16 mouse cellular contexts compared by ENCODE assay signal in the genomic region with DNA sequence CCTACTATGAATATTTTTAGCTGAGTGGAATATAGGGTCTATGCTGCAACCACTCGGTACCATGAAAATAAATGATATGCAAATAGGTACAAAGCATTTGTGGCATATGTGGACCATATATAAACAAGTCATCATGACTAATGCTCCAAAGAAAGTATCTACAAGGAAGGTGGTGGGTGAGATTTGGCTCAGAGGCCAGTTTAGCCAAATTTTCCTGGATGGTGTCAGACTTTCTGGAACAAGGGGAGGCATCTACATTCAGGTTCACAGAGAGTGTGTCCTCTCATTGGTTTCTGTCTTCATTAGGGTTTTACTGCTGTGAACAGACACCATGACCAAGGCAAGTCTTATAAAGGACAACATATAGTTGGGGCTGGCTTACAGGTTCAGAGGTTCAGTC.
"Had no signal": no experiment of that assay in that cellular context is flagged by ENCODE, and none has a peak within 500 bp of the region (broad histone marks: within the 10 kb centered on the region; RNA-seq: fewer than 3 reads in every experiment).

No protein-coding gene starts in this region.

- H3K27ac ChIP-seq: neural tube, embryonic 13.5 days; neural tube, embryonic 15.5 days; stomach, embryonic 15.5 days; stomach, postnatal 0 days had no signal

- H3K4me3 ChIP-seq: neural tube, embryonic 13.5 days; neural tube, embryonic 15.5 days; stomach, embryonic 15.5 days had no signal

- DNase-seq: retina, postnatal 1 day; right cerebral cortex, adult 18-20 months; right cerebral cortex, postnatal 14 days; right cerebral cortex, postnatal 25 days; right cerebral cortex, postnatal 4 days; spleen, adult 18-20 months; thymus, adult 18-20 months; thymus, adult 2 months; thymus, postnatal 14 days; thymus, postnatal 25 days; thymus, postnatal 36 days; thymus, postnatal 4 days had no signal
